In the genomic region with DNA sequence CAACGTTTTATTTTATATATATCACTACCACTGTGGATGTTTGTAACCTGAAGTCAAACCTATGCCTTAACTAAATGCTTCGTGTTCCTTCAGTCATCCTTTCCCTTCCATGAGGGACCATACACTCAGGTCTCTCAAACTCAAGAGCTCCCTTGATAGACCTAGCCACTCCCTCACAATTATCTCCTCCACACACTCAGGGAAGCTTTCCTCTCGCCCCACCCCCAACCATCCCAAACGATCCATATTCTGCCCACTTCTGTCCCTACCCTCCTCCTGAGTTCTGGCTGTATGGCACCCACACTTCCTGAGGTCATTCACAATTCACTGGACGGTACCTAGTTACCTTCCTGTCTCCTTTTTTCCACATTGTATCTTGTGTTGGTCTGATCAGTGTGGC, we compare ENCODE assay signal across 37 mouse cellular contexts. TPM values are rescaled to one million over a fixed set of nuclear protein-coding genes. Genes with fewer than 3 reads are reported as not detected.
"Had no signal": no experiment of that assay in that cellular context is flagged by ENCODE, and none has a peak within 500 bp of the region (broad histone marks: within the 10 kb centered on the region; RNA-seq: fewer than 3 reads in every experiment).

No protein-coding gene starts in this region.

- ATAC-seq: hindbrain, embryonic 16.5 days; inflammation-experienced regulatory T-cells, adult 6 months; intestine, embryonic 15.5 days; intestine, postnatal 0 days had no signal

- H3K9ac ChIP-seq: heart, embryonic 12.5 days; hindbrain, embryonic 12.5 days; hindbrain, embryonic 14.5 days; intestine, embryonic 15.5 days; kidney, embryonic 15.5 days; limb, embryonic 13.5 days; limb, embryonic 15.5 days had no signal

- H3K27me3 ChIP-seq: heart, embryonic 12.5 days; hindbrain, embryonic 12.5 days; intestine, embryonic 15.5 days; kidney, embryonic 15.5 days; limb, embryonic 13.5 days; limb, embryonic 15.5 days had no signal

- H3K36me3 ChIP-seq: heart, embryonic 10.5 days; heart, embryonic 12.5 days; hindbrain, embryonic 10.5 days; hindbrain, embryonic 12.5 days; intestine, embryonic 15.5 days; kidney, embryonic 15.5 days; limb, embryonic 13.5 days; limb, embryonic 15.5 days had no signal

- H3K9me3 ChIP-seq: heart, embryonic 10.5 days; heart, embryonic 12.5 days; hindbrain, embryonic 10.5 days; hindbrain, embryonic 12.5 days; intestine, embryonic 15.5 days; kidney, embryonic 15.5 days; limb, embryonic 13.5 days; limb, embryonic 15.5 days had no signal

- H3K27ac ChIP-seq: gastrocnemius, adult 2 months; heart, embryonic 10.5 days; hindbrain, embryonic 10.5 days; hindbrain, embryonic 12.5 days; hindbrain, embryonic 14.5 days; intestine, embryonic 15.5 days; kidney, embryonic 15.5 days; kidney, postnatal 0 days; limb, embryonic 13.5 days; limb, embryonic 15.5 days had no signal

- DNase-seq: gastrocnemius, adult 2 months; gastrocnemius, postnatal 10 days; gastrocnemius, postnatal 25 days; heart, adult 18-20 months; heart, postnatal 10 days; heart, postnatal 4 days; kidney, adult 2 months; kidney, adult 9 months; kidney, postnatal 14 days; kidney, postnatal 36 days; layer of hippocampus, adult 9-11 months; layer of hippocampus, postnatal 36 days; left cerebral cortex, postnatal 4 days had no signal

- H3K4me1 ChIP-seq: heart, embryonic 12.5 days; hindbrain, embryonic 10.5 days; hindbrain, embryonic 12.5 days; intestine, embryonic 15.5 days; kidney, embryonic 15.5 days; limb, embryonic 15.5 days had no signal

- H3K4me3 ChIP-seq: gastrocnemius, adult 2 months; heart, embryonic 10.5 days; heart, embryonic 12.5 days; hindbrain, embryonic 10.5 days; hindbrain, embryonic 12.5 days; intestine, embryonic 15.5 days; kidney, embryonic 15.5 days; limb, embryonic 13.5 days; limb, embryonic 15.5 days had no signal

- H3K4me2 ChIP-seq: heart, embryonic 12.5 days; hindbrain, embryonic 12.5 days; hindbrain, embryonic 14.5 days; intestine, embryonic 15.5 days; kidney, embryonic 15.5 days; limb, embryonic 13.5 days; limb, embryonic 15.5 days had no signal

RNA-seq across cellular contexts. Expression of a gene that starts 11.4 kb away (rescaled TPM):
- total RNA-seq: gastrocnemius, adult 2 months; gastrocnemius, postnatal 10 days; gastrocnemius, postnatal 25 days; heart, adult 18-20 months; heart, adult 8-10 months; heart, postnatal 10 days; heart, postnatal 25 days; heart, postnatal 4 days; layer of hippocampus, adult 18-20 months; layer of hippocampus, adult 8-10 months; layer of hippocampus, postnatal 14 days; layer of hippocampus, postnatal 36 days; left cerebral cortex, adult 18-20 months; left cerebral cortex, adult 8-10 months; left cerebral cortex, postnatal 10 days; left cerebral cortex, postnatal 25 days; left cerebral cortex, postnatal 4 days had no signal
- polyA plus RNA-seq: heart, embryonic 10.5 days; heart, embryonic 12.5 days; heart, embryonic 14.5 days; hindbrain, embryonic 10.5 days; hindbrain, embryonic 12.5 days; hindbrain, embryonic 14.5 days; hindbrain, embryonic 16.5 days; kidney, adult 2 months; kidney, embryonic 15.5 days; kidney, postnatal 0 days; limb, embryonic 11.5 days; limb, embryonic 13.5 days; limb, embryonic 15.5 days had no signal

RNA-seq across cellular contexts. Expression of a gene that starts 23.5 kb away (rescaled TPM):
- total RNA-seq: heart, adult 8-10 months; heart, postnatal 25 days had no signal

RNA-seq across cellular contexts. Expression of a gene that starts 39.1 kb away (rescaled TPM):
- polyA plus RNA-seq: hindbrain, embryonic 10.5 days; hindbrain, embryonic 12.5 days; hindbrain, embryonic 14.5 days; hindbrain, embryonic 16.5 days had no signal
